In genomic region chr7:112354503-112354951, GRCm38 (mm10) we compare ENCODE assay signal across 8 mouse cellular contexts.
A peak's percentile ranks its signal among the peaks of the same experiment; 100 is the strongest.
DNase-seq lines count a peak whose midpoint lies in the region; ATAC-seq and TF ChIP-seq lines count a peak whose summit lies in the region.

No protein-coding gene starts in this region.

- H3K4me2 ChIP-seq in lung, embryonic 14.5 days: peak overlapping the region; percentile 28; the same call in 1 of the 2 replicates
- H3K4me2 ChIP-seq in hindbrain, embryonic 15.5 days: no peak overlapping the region

- no peak for TF ChIP-seq CTCF in lung, embryonic 14.5 days (IDR thresholded peaks at IDR 0.05; ENCODE audit: low read depth)
- no peak for TF ChIP-seq CTCF in lung, adult 2 months (IDR thresholded peaks at IDR 0.05; ENCODE audit: insufficient read depth, low read length)

- no peaks in the 10 kb centered on the region for H3K27me3 ChIP-seq in lung, embryonic 14.5 days (ENCODE audit: insufficient read depth, low read length)
- H3K27me3 ChIP-seq in hindbrain, embryonic 15.5 days: no peaks in the 10 kb centered on the region

- ATAC-seq in lung, embryonic 14.5 days (ENCODE audit: insufficient read depth): peak; percentile 92
- ATAC-seq in hindbrain, embryonic 15.5 days (ENCODE audit: low FRiP score, low read depth): peak; percentile 88
- no peak for ATAC-seq in megakaryocyte-erythroid progenitor cell, adult 5-6 weeks (replicated peaks; ENCODE audit: low FRiP score, low TSS enrichment, poor library complexity, severe bottlenecking)

- H3K4me1 ChIP-seq in lung, embryonic 14.5 days (ENCODE audit: insufficient read depth): peaks cover 21% of the 10 kb centered on the region
- H3K4me1 ChIP-seq in lung, adult 2 months (ENCODE audit: control insufficient read depth, insufficient read depth, low read length): no peaks in the 10 kb centered on the region
- H3K4me1 ChIP-seq in hindbrain, embryonic 15.5 days (replicated peaks): peaks cover 19% of the 10 kb centered on the region

- H3K4me3 ChIP-seq in lung, embryonic 14.5 days (ENCODE audit: low read depth, low read length): no peak overlapping the region
- no peak overlapping the region for H3K4me3 ChIP-seq in lung, adult 2 months (replicated peaks; ENCODE audit: extremely low read depth, low read depth, low read length)
- H3K4me3 ChIP-seq in hindbrain, embryonic 15.5 days: no peak overlapping the region

- peak; percentile 90 for DNase-seq in lung, embryonic 14.5 days
- no peak for DNase-seq in lung, adult 2 months
- DNase-seq in embryo, embryonic 9.5 days (ENCODE audit: extremely low spot score): peak; percentile 22
- DNase-seq in liver: peak; percentile 70
- peak; percentile 83 for DNase-seq in retina, postnatal 1 day
- no peak for DNase-seq in c-Kit-positive CD71-positive TER-119-positive erythroid progenitor cells, embryonic 14.5 days (ENCODE audit: low spot score)

- TF ChIP-seq POLR2A in lung, adult 2 months (IDR thresholded peaks at IDR 0.05; ENCODE audit: borderline replicate concordance, extremely low read depth, low read depth, low read length): no peak

- no peak overlapping the region for H3K9ac ChIP-seq in lung, embryonic 14.5 days
- H3K9ac ChIP-seq in hindbrain, embryonic 15.5 days: no peak overlapping the region

- peak overlapping the region; percentile 82 for H3K27ac ChIP-seq in lung, embryonic 14.5 days (ENCODE audit: low read depth)
- H3K27ac ChIP-seq in hindbrain, embryonic 15.5 days (replicated peaks): peak overlapping the region; percentile 3

- WGBS in lung, embryonic 14.5 days: 5% methylated on average over 7 of the region's 7 CpGs
- 37% methylated on average over 7 of the region's 7 CpGs for WGBS in lung, adult 2 months
- 14% methylated on average over 7 of the region's 7 CpGs for WGBS in hindbrain, embryonic 15.5 days

- H3K9me3 ChIP-seq in lung, embryonic 14.5 days (ENCODE audit: low read depth, low read length): no peaks in the 10 kb centered on the region
- H3K9me3 ChIP-seq in hindbrain, embryonic 15.5 days: no peaks in the 10 kb centered on the region

- 0 out of 2 replicates have a peak, but pooled peaks cover 4% of the 10 kb centered on the region for H3K36me3 ChIP-seq in lung, embryonic 14.5 days (ENCODE audit: insufficient read depth)
- no peaks in the 10 kb centered on the region for H3K36me3 ChIP-seq in hindbrain, embryonic 15.5 days

Comparison
In these comparisons a context has a peak if more than half of its experiments do, and no peak if none do; other contexts are left out.
1. DNase-seq: peak in lung, embryonic 14.5 days (single experiment), embryo, embryonic 9.5 days (single experiment), liver (single experiment) and retina, postnatal 1 day (single experiment); none in lung, adult 2 months (single experiment) and c-Kit-positive CD71-positive TER-119-positive erythroid progenitor cells, embryonic 14.5 days (single experiment).